20 mouse cellular contexts compared by ENCODE assay signal in the genomic region with DNA sequence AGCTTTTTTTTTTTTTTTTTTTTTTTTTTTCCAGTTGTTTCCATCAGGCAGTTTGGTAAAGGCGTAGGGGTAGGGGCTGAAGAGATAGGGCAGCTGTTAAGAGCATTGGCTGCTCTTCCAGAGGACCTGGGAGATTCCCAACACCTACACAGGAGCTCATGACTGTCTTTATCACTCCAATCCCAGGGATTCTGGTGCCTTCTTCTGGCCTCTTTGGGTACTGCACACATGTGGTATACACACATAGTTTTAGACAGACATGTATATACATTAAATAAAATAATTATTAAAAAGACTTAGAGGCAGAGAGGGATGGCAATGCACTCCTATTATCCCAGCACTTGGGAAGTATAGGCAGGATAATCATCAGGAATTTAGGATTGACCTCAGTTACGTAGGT. TPM values are rescaled to one million over a fixed set of nuclear protein-coding genes. Genes with fewer than 3 reads are reported as not detected.
DNase-seq lines count a peak whose midpoint lies in the region; ATAC-seq and TF ChIP-seq lines count a peak whose summit lies in the region.
"Had no signal": no experiment of that assay in that cellular context is flagged by ENCODE, and none has a peak within 500 bp of the region (broad histone marks: within the 10 kb centered on the region; RNA-seq: fewer than 3 reads in every experiment).

No protein-coding gene starts in this region.

- H3K27me3 ChIP-seq in limb, embryonic 15.5 days, result no peaks in the 10 kb centered on the region
- no peaks in the 10 kb centered on the region for H3K27me3 ChIP-seq in limb, embryonic 10.5 days (ENCODE audit: low read depth, poor library complexity, severe bottlenecking)
- H3K27me3 ChIP-seq in E14TG2a.4 (ENCODE audit: insufficient read depth, low read length), result no peaks in the 10 kb centered on the region
- no peaks in the 10 kb centered on the region for H3K27me3 ChIP-seq in G1E (ENCODE audit: insufficient read depth, low read length)
- no peaks in the 10 kb centered on the region for H3K27me3 ChIP-seq in forebrain, embryonic 12.5 days
- H3K27me3 ChIP-seq: intestine, embryonic 15.5 days; limb, embryonic 12.5 days; midbrain, embryonic 15.5 days had no signal

- peaks cover 56% of the 10 kb centered on the region for H3K36me3 ChIP-seq in limb, embryonic 15.5 days
- H3K36me3 ChIP-seq in limb, embryonic 10.5 days, result peaks cover 71% of the 10 kb centered on the region
- H3K36me3 ChIP-seq in E14TG2a.4 (ENCODE audit: insufficient read depth, low read length) (peaks cover 95% of the 10 kb centered on the region), G1E (replicated peaks) (peaks cover 95% of the 10 kb centered on the region)
- peaks cover 51% of the 10 kb centered on the region for H3K36me3 ChIP-seq in forebrain, embryonic 12.5 days (replicated peaks)

- H3K4me1 ChIP-seq in limb, embryonic 15.5 days, result peaks cover 65% of the 10 kb centered on the region
- peaks cover 70% of the 10 kb centered on the region for H3K4me1 ChIP-seq in limb, embryonic 10.5 days
- H3K4me1 ChIP-seq in E14TG2a.4 (replicated peaks; ENCODE audit: low read depth, low read length) (peaks cover 52% of the 10 kb centered on the region), G1E (ENCODE audit: insufficient read depth, low read depth, low read length) (peaks cover 4% of the 10 kb centered on the region; the same call in 1 of the 2 replicates)
- peaks cover 35% of the 10 kb centered on the region for H3K4me1 ChIP-seq in forebrain, embryonic 12.5 days

- TF ChIP-seq CTCF in E14TG2a.4 (conservative IDR thresholded peaks at IDR 0.05; ENCODE audit: low read length) (peak; percentile 72), G1E (IDR thresholded peaks at IDR 0.05; ENCODE audit: low read depth, low read length) (peak; percentile 23; the same call in 1 of the 2 replicates)

- no peak overlapping the region for H3K4me3 ChIP-seq in limb, embryonic 15.5 days
- H3K4me3 ChIP-seq in limb, embryonic 10.5 days, result no peak overlapping the region
- H3K4me3 ChIP-seq in E14TG2a.4 (replicated peaks; ENCODE audit: low read length), result no peak overlapping the region
- no peak overlapping the region for H3K4me3 ChIP-seq in G1E (ENCODE audit: low read depth, low read length)
- no peak overlapping the region for H3K4me3 ChIP-seq in forebrain, embryonic 12.5 days (replicated peaks)
- H3K4me3 ChIP-seq: erythroblast, embryonic 14.5 days; intestine, embryonic 15.5 days; limb, embryonic 12.5 days; midbrain, embryonic 15.5 days had no signal

- peak overlapping the region; percentile 40 for H3K27ac ChIP-seq in limb, embryonic 15.5 days
- H3K27ac ChIP-seq in limb, embryonic 10.5 days, result no peak overlapping the region
- no peak overlapping the region for H3K27ac ChIP-seq in forebrain, embryonic 12.5 days
- H3K27ac ChIP-seq: intestine, embryonic 15.5 days; midbrain, embryonic 15.5 days had no signal

- no peak for DNase-seq in limb, embryonic 10.5 days (ENCODE audit: low spot score)
- DNase-seq in G1E (ENCODE audit: low spot score), result no peak
- DNase-seq in ovary, postnatal 36 days (ENCODE audit: low spot score), result no peak
- DNase-seq: cerebellum, adult 9-11 months; kidney, postnatal 10 days; lung, adult 18-20 months had no signal

- no peak for ATAC-seq in limb, embryonic 15.5 days (ENCODE audit: insufficient number of reproducible peaks, low FRiP score, low TSS enrichment, low read depth)
- ATAC-seq in G1E (ENCODE audit: extremely low read depth, insufficient number of reproducible peaks, low FRiP score, poor library complexity, severe bottlenecking), result no peak
- 0 out of 2 replicates have a peak, but pooled peaks have one; percentile 20 for ATAC-seq in megakaryocyte progenitor cell, adult 5-6 weeks (replicated peaks; ENCODE audit: poor library complexity)
- no peak for ATAC-seq in forebrain, embryonic 12.5 days (ENCODE audit: low FRiP score)
- ATAC-seq: CD4-positive, CD25-positive, alpha-beta regulatory T cell, adult 4 months; forebrain, embryonic 16.5 days; intestine, embryonic 15.5 days; midbrain, embryonic 15.5 days had no signal

- H3K4me2 ChIP-seq in limb, embryonic 15.5 days, result no peak overlapping the region
- no peak overlapping the region for H3K4me2 ChIP-seq in forebrain, embryonic 12.5 days
- H3K4me2 ChIP-seq: intestine, embryonic 15.5 days; limb, embryonic 12.5 days; midbrain, embryonic 15.5 days had no signal

- H3K9ac ChIP-seq in limb, embryonic 15.5 days, result no peak overlapping the region
- H3K9ac ChIP-seq in forebrain, embryonic 12.5 days, result no peak overlapping the region
- H3K9ac ChIP-seq: intestine, embryonic 15.5 days; limb, embryonic 12.5 days; midbrain, embryonic 15.5 days had no signal

- no peaks in the 10 kb centered on the region for H3K9me3 ChIP-seq in limb, embryonic 15.5 days
- H3K9me3 ChIP-seq in limb, embryonic 10.5 days (replicated peaks), result no peaks in the 10 kb centered on the region
- H3K9me3 ChIP-seq in E14TG2a.4 (ENCODE audit: low read length) (no peaks in the 10 kb centered on the region), G1E (replicated peaks) (no peaks in the 10 kb centered on the region)
- no peaks in the 10 kb centered on the region for H3K9me3 ChIP-seq in forebrain, embryonic 12.5 days
- H3K9me3 ChIP-seq: intestine, embryonic 15.5 days; limb, embryonic 12.5 days; midbrain, embryonic 15.5 days had no signal

- 87% methylated on average over 2 of the region's 2 CpGs for WGBS in limb, embryonic 15.5 days
- 100% methylated on average over 2 of the region's 2 CpGs for WGBS in limb, embryonic 10.5 days
- WGBS in forebrain, embryonic 12.5 days, result 100% methylated on average over 2 of the region's 2 CpGs

RNA-seq across cellular contexts. Expression of gene Gpr84, which starts 17.0 kb away (rescaled TPM):
- polyA plus RNA-seq in limb, embryonic 15.5 days (2015; fragmentation: Nextera tagmentation; extraction: Ambion mirVana), result 0.20 and 0.36 TPM in 2 replicates
- 0.28 and 0.30 TPM in 2 replicates for polyA plus RNA-seq in limb, embryonic 10.5 days (2016; fragmentation: Nextera tagmentation; extraction: Ambion mirVana)
- total RNA-seq in G1E (2014; fragmentation: Nextera tagmentation), result not detected in 2 replicates
- not detected in 2 replicates for total RNA-seq in G1E (2017)
- polyA plus RNA-seq in G1E (2012), result not detected in 2 replicates
- 1.8 and 3.4 TPM in 2 replicates for total RNA-seq in megakaryocyte progenitor cell, adult 5-6 weeks (2015)
- 1.8 and 2.3 TPM in 2 replicates for total RNA-seq in megakaryocyte progenitor cell, adult 5-6 weeks (2017)
- 0.10 and 0.37 TPM in 2 replicates for polyA plus RNA-seq in forebrain, embryonic 12.5 days (2016; fragmentation: Nextera tagmentation; extraction: Ambion mirVana)
- total RNA-seq: gastrocnemius, adult 8-10 months; heart, adult 8-10 months had no signal
- polyA plus RNA-seq: CD4-positive, CD25-positive, alpha-beta regulatory T cell, adult 4 months; erythroblast, embryonic 14.5 days; thymus, postnatal 0 days had no signal

RNA-seq across cellular contexts. Expression of gene Copz1, which starts 20.9 kb away (rescaled TPM):
- 270 and 286 TPM in 2 replicates for polyA plus RNA-seq in limb, embryonic 15.5 days (2015; fragmentation: Nextera tagmentation; extraction: Ambion mirVana)
- polyA plus RNA-seq in limb, embryonic 10.5 days (2016; fragmentation: Nextera tagmentation; extraction: Ambion mirVana), result 305 and 309 TPM in 2 replicates
- total RNA-seq in G1E (2014; fragmentation: Nextera tagmentation) (494 and 507 TPM in 2 replicates), G1E (2017) (182 and 184 TPM in 2 replicates)
- polyA plus RNA-seq in G1E (2012), result 72.4 and 97.2 TPM in 2 replicates
- total RNA-seq in megakaryocyte progenitor cell, adult 5-6 weeks (2015), result 245 and 256 TPM in 2 replicates
- 75.9 and 91.4 TPM in 2 replicates for total RNA-seq in megakaryocyte progenitor cell, adult 5-6 weeks (2017)
- 226 and 228 TPM in 2 replicates for polyA plus RNA-seq in forebrain, embryonic 12.5 days (2016; fragmentation: Nextera tagmentation; extraction: Ambion mirVana)

RNA-seq across cellular contexts. Expression of gene Nfe2, which starts 35.2 kb away (rescaled TPM):
- 1.5 and 2.2 TPM in 2 replicates for polyA plus RNA-seq in limb, embryonic 15.5 days (2015; fragmentation: Nextera tagmentation; extraction: Ambion mirVana)
- polyA plus RNA-seq in limb, embryonic 10.5 days (2016; fragmentation: Nextera tagmentation; extraction: Ambion mirVana), result 5.9 and 6.1 TPM in 2 replicates
- total RNA-seq in G1E (2014; fragmentation: Nextera tagmentation) (254 and 313 TPM in 2 replicates), G1E (2017) (177 TPM in 2 replicates)
- polyA plus RNA-seq in G1E (2012), result 151 and 155 TPM in 2 replicates
- total RNA-seq in megakaryocyte progenitor cell, adult 5-6 weeks (2015), result 115 and 140 TPM in 2 replicates
- 126 and 148 TPM in 2 replicates for total RNA-seq in megakaryocyte progenitor cell, adult 5-6 weeks (2017)
- polyA plus RNA-seq in forebrain, embryonic 12.5 days (2016; fragmentation: Nextera tagmentation; extraction: Ambion mirVana), result 2.1 and 3.4 TPM in 2 replicates
- total RNA-seq: gastrocnemius, adult 8-10 months; left cerebral cortex, adult 8-10 months had no signal

RNA-seq across cellular contexts. Expression of gene Zfp385a, which starts 46.5 kb away (rescaled TPM):
- 17.1 and 19.4 TPM in 2 replicates for polyA plus RNA-seq in limb, embryonic 15.5 days (2015; fragmentation: Nextera tagmentation; extraction: Ambion mirVana)
- polyA plus RNA-seq in limb, embryonic 10.5 days (2016; fragmentation: Nextera tagmentation; extraction: Ambion mirVana), result 22.1 and 22.8 TPM in 2 replicates
- total RNA-seq in G1E (2014; fragmentation: Nextera tagmentation), result 74.3 and 92.9 TPM in 2 replicates
- total RNA-seq in G1E (2017), result 2.0 TPM in 2 replicates
- 483 and 546 TPM in 2 replicates for polyA plus RNA-seq in G1E (2012)
- 11.5 and 12.4 TPM in 2 replicates for total RNA-seq in megakaryocyte progenitor cell, adult 5-6 weeks (2015)
- 2.0 and 3.2 TPM in 2 replicates for total RNA-seq in megakaryocyte progenitor cell, adult 5-6 weeks (2017)
- polyA plus RNA-seq in forebrain, embryonic 12.5 days (2016; fragmentation: Nextera tagmentation; extraction: Ambion mirVana), result 16.1 and 16.8 TPM in 2 replicates
- polyA plus RNA-seq: CD4-positive, CD25-positive, alpha-beta regulatory T cell, adult 4 months had no signal

RNA-seq across cellular contexts. Expression of gene Hnrnpa1, which starts 53.1 kb away (rescaled TPM):
- 593 and 673 TPM in 2 replicates for polyA plus RNA-seq in limb, embryonic 15.5 days (2015; fragmentation: Nextera tagmentation; extraction: Ambion mirVana)
- 1,775 and 1,966 TPM in 2 replicates for polyA plus RNA-seq in limb, embryonic 10.5 days (2016; fragmentation: Nextera tagmentation; extraction: Ambion mirVana)
- total RNA-seq in G1E (2014; fragmentation: Nextera tagmentation) (379 and 391 TPM in 2 replicates), G1E (2017) (797 and 984 TPM in 2 replicates)
- polyA plus RNA-seq in G1E (2012), result 143 and 212 TPM in 2 replicates
- total RNA-seq in megakaryocyte progenitor cell, adult 5-6 weeks (2015), result 700 and 701 TPM in 2 replicates
- 1,324 and 1,596 TPM in 2 replicates for total RNA-seq in megakaryocyte progenitor cell, adult 5-6 weeks (2017)
- 1,521 and 1,527 TPM in 2 replicates for polyA plus RNA-seq in forebrain, embryonic 12.5 days (2016; fragmentation: Nextera tagmentation; extraction: Ambion mirVana)

Comparison
In these comparisons a context has a peak if more than half of its experiments do, and no peak if none do; other contexts are left out.
1. RNA of gene Nfe2, which starts 35.2 kb away (polyA plus RNA-seq): 151 to 155 TPM in G1E; 5.9 to 6.1 TPM in limb, embryonic 10.5 days, 2.1 to 3.4 TPM in forebrain, embryonic 12.5 days and 1.5 to 2.2 TPM in limb, embryonic 15.5 days; every median in the first group is over 10 times any median in the second.